Mouse (Mus musculus): Measurements from ENCODE around the gene Bbc3. TPM values are rescaled to one million over a fixed set of nuclear protein-coding genes. Genes with fewer than 3 reads are reported as not detected.

Bbc3 gene
- total RNA-seq, 1 experiment: 21.9 TPM

DNA sequence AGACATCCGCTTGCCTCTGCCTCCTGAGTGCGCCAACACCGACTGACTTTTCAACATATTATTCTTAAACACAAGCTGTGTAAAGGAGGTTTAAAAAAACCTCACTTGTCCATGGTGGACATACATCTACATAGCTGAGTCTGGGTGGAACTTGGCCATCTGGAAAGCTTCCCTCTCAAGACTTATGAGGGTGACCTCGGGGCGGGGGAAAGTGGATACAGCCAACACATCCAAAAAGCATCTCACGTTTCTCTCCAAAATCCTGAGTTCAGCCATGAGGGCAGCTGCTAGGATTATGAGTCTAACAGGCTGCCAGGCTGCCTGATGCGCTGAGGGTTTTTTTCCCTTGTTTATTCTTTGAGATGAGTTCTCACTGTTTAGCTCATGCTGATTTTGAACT is 16.5 kb downstream of the Bbc3 start:
- TF ChIP-seq HCFC1 (IDR thresholded peaks at IDR 0.05; ENCODE audit: borderline replicate concordance, insufficient read depth, low read length) (no peak), ZNF384 (IDR thresholded peaks at IDR 0.05; ENCODE audit: low read depth, low read length) (no peak), ZC3H11A (IDR thresholded peaks at IDR 0.05; ENCODE audit: borderline replicate concordance, low read depth, low read length) (no peak), CHD2 (IDR thresholded peaks at IDR 0.05; ENCODE audit: low read depth, low read length) (no peak), MAFK (IDR thresholded peaks at IDR 0.05; ENCODE audit: insufficient read depth, low read depth, low read length) (no peak)
- peaks cover 0 to 12% of the 10 kb centered on the region in 2 experiments; a peak in 1 of 4 replicates for H3K4me1 ChIP-seq (ENCODE audit: control insufficient read depth in 2 of 2, insufficient read depth in 2 of 2, low read length in 2 of 2, poor library complexity in 1 of 2)
- H3K36me3 ChIP-seq (ENCODE audit: control insufficient read depth, insufficient read depth, low read length, poor library complexity, severe bottlenecking): peaks cover 32% of the 10 kb centered on the region
- no peak overlapping the region for H3K9ac ChIP-seq (ENCODE audit: insufficient read depth, low read depth, low read length, poor library complexity, severe bottlenecking)
- no peaks in the 10 kb centered on the region for H3K9me3 ChIP-seq (ENCODE audit: control insufficient read depth, insufficient read depth, low read depth, low read length)
- in situ Hi-C loops (cut with MboI; ENCODE audit: low sequenced_read_pairs in 2 of 2, unreplicated experiment in 2 of 2): no loop called here
- no peak overlapping the region for H3K27ac ChIP-seq (ENCODE audit: insufficient read depth, low read depth, low read length, poor library complexity, severe bottlenecking)
- H3K4me3 ChIP-seq (ENCODE audit: insufficient read depth in 1 of 2, low read depth in 1 of 2, low read length in 2 of 2, poor library complexity in 1 of 2, severe bottlenecking in 1 of 2): no peak overlapping the region
- DNase-seq (ENCODE audit: low read depth, low spot score): no peak

DNA sequence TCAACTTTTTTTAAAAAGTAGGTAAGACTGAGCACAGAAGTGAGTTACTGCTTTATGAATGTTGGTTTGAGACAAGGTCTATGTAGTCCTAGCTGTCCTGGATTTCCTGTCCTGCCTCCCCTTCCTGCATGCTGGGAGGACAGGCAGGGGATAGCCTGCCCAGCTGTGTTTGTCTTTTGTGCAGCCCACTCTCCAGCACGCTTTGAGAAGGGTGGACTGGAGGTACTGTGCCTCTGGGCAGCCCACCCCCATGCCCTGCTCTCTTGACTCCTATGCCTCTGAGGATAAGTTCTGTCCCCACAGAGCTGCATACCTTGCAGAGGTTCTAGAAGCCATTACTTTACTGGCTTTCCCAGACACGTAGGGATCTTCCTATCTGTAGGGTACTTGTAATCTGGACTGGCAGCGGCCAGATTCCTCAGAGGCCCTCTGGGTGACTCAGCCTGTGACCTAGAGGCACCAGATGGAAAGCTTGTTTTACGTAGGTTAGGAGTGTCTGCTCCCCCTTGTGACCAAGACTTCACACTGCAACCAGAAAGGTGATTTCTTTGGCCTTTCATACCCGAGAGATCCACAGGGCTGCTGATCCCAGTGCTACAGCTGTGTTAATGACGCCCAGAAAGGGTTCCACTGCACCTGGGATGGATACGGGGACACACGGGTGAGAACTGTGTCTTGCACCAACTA is 17.9 kb downstream of the Bbc3 start:
- in situ Hi-C loops (cut with MboI; ENCODE audit: low sequenced_read_pairs in 2 of 2, unreplicated experiment in 2 of 2): no loop called here
- Histone ChIP-seq H3K4me3 (ENCODE audit: insufficient read depth in 1 of 2, low read depth in 1 of 2, low read length in 2 of 2, poor library complexity in 1 of 2, severe bottlenecking in 1 of 2) (no peak overlapping the region), H3K36me3 (ENCODE audit: control insufficient read depth, insufficient read depth, low read length, poor library complexity, severe bottlenecking) (peaks cover 42% of the 10 kb centered on the region), H3K9me3 (ENCODE audit: control insufficient read depth, insufficient read depth, low read depth, low read length) (no peaks in the 10 kb centered on the region), H3K4me1 (ENCODE audit: control insufficient read depth in 2 of 2, insufficient read depth in 2 of 2, low read length in 2 of 2, poor library complexity in 1 of 2) (peaks cover 0 to 12% of the 10 kb centered on the region in 2 experiments; a peak in 1 of 4 replicates), H3K9ac (ENCODE audit: insufficient read depth, low read depth, low read length, poor library complexity, severe bottlenecking) (0 out of 2 replicates have a peak overlapping the region, but pooled peaks have one; percentile 40), H3K27ac (ENCODE audit: insufficient read depth, low read depth, low read length, poor library complexity, severe bottlenecking) (0 out of 2 replicates have a peak overlapping the region, but pooled peaks have one; percentile 34)
- no peak for TF ChIP-seq MAFK (IDR thresholded peaks at IDR 0.05; ENCODE audit: insufficient read depth, low read depth, low read length)
- TF ChIP-seq CHD2 (IDR thresholded peaks at IDR 0.05; ENCODE audit: low read depth, low read length): no peak
- no peak for TF ChIP-seq ZC3H11A (IDR thresholded peaks at IDR 0.05; ENCODE audit: borderline replicate concordance, low read depth, low read length)
- TF ChIP-seq HCFC1 (IDR thresholded peaks at IDR 0.05; ENCODE audit: borderline replicate concordance, insufficient read depth, low read length): no peak
- TF ChIP-seq ZNF384 (IDR thresholded peaks at IDR 0.05; ENCODE audit: low read depth, low read length): no peak
- peak; percentile 71 for DNase-seq (ENCODE audit: low read depth, low spot score)

DNA sequence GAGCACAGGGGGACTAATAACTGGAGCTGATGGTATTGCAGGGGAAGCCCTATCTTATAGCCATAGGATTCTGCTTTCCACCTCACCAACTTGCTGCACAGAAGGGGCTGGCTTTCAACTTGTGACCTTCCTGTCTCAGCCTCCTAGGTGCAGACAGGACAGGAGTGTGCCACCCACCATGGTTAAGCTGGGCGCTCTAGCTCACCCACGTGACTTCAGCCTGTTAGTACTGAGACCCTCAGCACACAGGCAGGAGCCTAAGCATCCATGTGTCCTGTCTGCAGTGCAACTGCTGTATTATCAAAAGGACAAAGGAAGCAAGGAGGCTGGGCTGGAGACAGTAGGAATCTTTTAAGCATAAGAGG is 18.4 kb downstream of the Bbc3 start:
- H3K9me3 ChIP-seq (ENCODE audit: control insufficient read depth, insufficient read depth, low read depth, low read length): no peaks in the 10 kb centered on the region
- H3K4me1 ChIP-seq (ENCODE audit: control insufficient read depth in 2 of 2, insufficient read depth in 2 of 2, low read length in 2 of 2, poor library complexity in 1 of 2): peaks cover 0 to 12% of the 10 kb centered on the region in 2 experiments; a peak in 1 of 4 replicates
- DNase-seq (ENCODE audit: low read depth, low spot score): no peak
- peaks cover 42% of the 10 kb centered on the region for H3K36me3 ChIP-seq (ENCODE audit: control insufficient read depth, insufficient read depth, low read length, poor library complexity, severe bottlenecking)
- H3K4me3 ChIP-seq (ENCODE audit: insufficient read depth in 1 of 2, low read depth in 1 of 2, low read length in 2 of 2, poor library complexity in 1 of 2, severe bottlenecking in 1 of 2): no peak overlapping the region
- in situ Hi-C loops (cut with MboI; ENCODE audit: low sequenced_read_pairs in 2 of 2, unreplicated experiment in 2 of 2): no loop called here
- H3K9ac ChIP-seq (ENCODE audit: insufficient read depth, low read depth, low read length, poor library complexity, severe bottlenecking): no peak overlapping the region
- no peak overlapping the region for H3K27ac ChIP-seq (ENCODE audit: insufficient read depth, low read depth, low read length, poor library complexity, severe bottlenecking)
- TF ChIP-seq MAFK (IDR thresholded peaks at IDR 0.05; ENCODE audit: insufficient read depth, low read depth, low read length) (no peak), ZNF384 (IDR thresholded peaks at IDR 0.05; ENCODE audit: low read depth, low read length) (no peak), CHD2 (IDR thresholded peaks at IDR 0.05; ENCODE audit: low read depth, low read length) (no peak), ZC3H11A (IDR thresholded peaks at IDR 0.05; ENCODE audit: borderline replicate concordance, low read depth, low read length) (no peak), HCFC1 (IDR thresholded peaks at IDR 0.05; ENCODE audit: borderline replicate concordance, insufficient read depth, low read length) (no peak)

DNA sequence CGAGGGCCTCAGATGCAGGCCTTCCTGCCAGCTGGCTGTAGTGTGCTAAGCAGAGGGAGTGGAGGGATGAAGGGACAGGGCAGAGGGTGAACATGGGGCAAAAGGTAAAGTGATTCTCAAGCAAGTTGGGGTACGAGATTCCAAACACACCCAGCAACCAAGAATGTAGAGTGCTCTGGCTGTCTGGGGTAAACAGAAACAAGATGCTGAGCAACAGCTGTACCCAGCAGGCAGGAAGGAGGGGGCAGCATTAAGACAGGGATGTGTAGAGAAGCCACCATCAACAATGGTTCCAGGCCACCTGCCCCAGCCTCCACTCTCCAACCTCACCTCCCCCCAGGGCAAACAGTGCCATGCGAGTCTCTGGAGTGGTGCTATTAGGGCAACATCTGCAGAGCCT is 21.0 kb downstream of the Bbc3 start:
- H3K27ac ChIP-seq (ENCODE audit: insufficient read depth, low read depth, low read length, poor library complexity, severe bottlenecking): no peak overlapping the region
- no peak overlapping the region for H3K4me3 ChIP-seq (ENCODE audit: insufficient read depth in 1 of 2, low read depth in 1 of 2, low read length in 2 of 2, poor library complexity in 1 of 2, severe bottlenecking in 1 of 2)
- in situ Hi-C loops (cut with MboI; ENCODE audit: low sequenced_read_pairs in 2 of 2, unreplicated experiment in 2 of 2): no loop called here
- H3K4me1 ChIP-seq (ENCODE audit: control insufficient read depth in 2 of 2, insufficient read depth in 2 of 2, low read length in 2 of 2, poor library complexity in 1 of 2): peaks cover 0 to 12% of the 10 kb centered on the region in 2 experiments; a peak in 1 of 4 replicates
- TF ChIP-seq MAFK (IDR thresholded peaks at IDR 0.05; ENCODE audit: insufficient read depth, low read depth, low read length): no peak
- TF ChIP-seq ZC3H11A (IDR thresholded peaks at IDR 0.05; ENCODE audit: borderline replicate concordance, low read depth, low read length): no peak
- TF ChIP-seq ZNF384 (IDR thresholded peaks at IDR 0.05; ENCODE audit: low read depth, low read length): no peak
- no peak for TF ChIP-seq HCFC1 (IDR thresholded peaks at IDR 0.05; ENCODE audit: borderline replicate concordance, insufficient read depth, low read length)
- no peak for TF ChIP-seq CHD2 (IDR thresholded peaks at IDR 0.05; ENCODE audit: low read depth, low read length)
- peaks cover 55% of the 10 kb centered on the region for H3K36me3 ChIP-seq (ENCODE audit: control insufficient read depth, insufficient read depth, low read length, poor library complexity, severe bottlenecking)
- no peak for DNase-seq (ENCODE audit: low read depth, low spot score)
- no peak overlapping the region for H3K9ac ChIP-seq (ENCODE audit: insufficient read depth, low read depth, low read length, poor library complexity, severe bottlenecking)
- H3K9me3 ChIP-seq (ENCODE audit: control insufficient read depth, insufficient read depth, low read depth, low read length): no peaks in the 10 kb centered on the region

Data from ES-E14 (cell line).